Mouse (Mus musculus) urinary bladder, adult 2 months (tissue): ENCODE measurements around the gene Hsd17b3. TPM values are rescaled to one million over a fixed set of nuclear protein-coding genes. Genes with fewer than 3 reads are reported as not detected.

Experiments
- DNase-seq: peaks from one replicate; pipeline ENCODE4 v3.0.0; 2022; ENCODE audit warnings: low spot score
- polyA plus RNA-seq: library from polyadenylated mRNA; depleted of rRNA; stranded (reverse); fragments of >200 nt; gene quantifications from 2 replicates; pipeline ENCODE4 v1.2.3, GENCODE M21; 2012; rRNA removed

Hsd17b3 gene
- polyA plus RNA-seq, 1 experiment, result not detected

- DNase-seq, result no peak
Observed at GRCm38 (mm10) chr13:64022786-64023468, 66.1 kb downstream of the Hsd17b3 start.

- DNase-seq, result no peak
Observed at GRCm38 (mm10) chr13:64020902-64021311, 68.1 kb downstream of the Hsd17b3 start.

- no peak for DNase-seq
Observed at GRCm38 (mm10) chr13:64018586-64019141, 70.4 kb downstream of the Hsd17b3 start.

GRCm38 (mm10) chr13:64016048-64016447 is 73.0 kb downstream of the Hsd17b3 start:
- no peak for DNase-seq

GRCm38 (mm10) chr13:64011157-64011556 is 77.9 kb downstream of the Hsd17b3 start:
- no peak for DNase-seq

Other genes with a start within 250 kb of the Hsd17b3 start
- 13.8 and 16.4 TPM in 2 replicates for gene Slc35d2, start 40.1 kb upstream of the Hsd17b3 start, polyA plus RNA-seq
- gene Zfp367, start 64.0 kb upstream of the Hsd17b3 start, polyA plus RNA-seq, result 30.0 and 38.1 TPM in 2 replicates
- 37.5 and 41.9 TPM in 2 replicates for gene Habp4, start 72.6 kb upstream of the Hsd17b3 start, polyA plus RNA-seq
- 11.7 and 12.5 TPM in 2 replicates for gene Cdc14b, start 186.1 kb upstream of the Hsd17b3 start, polyA plus RNA-seq
- 52.8 and 61.5 TPM in 2 replicates for gene Aaed1, start 223.5 kb upstream of the Hsd17b3 start, polyA plus RNA-seq